ENCODE assay signal across 13 mouse cellular contexts in the genomic region with DNA sequence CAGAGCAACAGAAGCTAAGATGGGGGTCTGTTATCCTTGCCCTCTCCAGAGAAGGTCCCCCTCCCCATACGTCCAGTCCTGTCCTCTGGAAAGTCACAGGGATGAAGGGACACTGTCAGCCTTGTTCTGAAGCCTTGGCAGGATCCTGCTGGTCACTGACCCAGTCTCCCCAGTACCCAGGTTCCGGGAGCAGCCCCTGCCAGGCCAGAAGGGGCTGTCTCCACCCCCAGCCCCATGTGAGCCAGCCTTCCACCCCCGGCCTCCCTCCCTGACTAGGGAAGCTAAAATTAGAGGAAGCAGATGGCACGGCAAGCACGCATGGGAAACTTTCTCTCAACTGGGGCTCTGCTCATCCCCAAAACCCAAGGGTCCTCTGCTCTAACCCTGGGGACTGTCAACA. TPM values are rescaled to one million over a fixed set of nuclear protein-coding genes. Genes with fewer than 3 reads are reported as not detected.
DNase-seq lines count a peak whose midpoint lies in the region; ATAC-seq and TF ChIP-seq lines count a peak whose summit lies in the region.
"Had no signal": no experiment of that assay in that cellular context is flagged by ENCODE, and none has a peak within 500 bp of the region (broad histone marks: within the 10 kb centered on the region; RNA-seq: fewer than 3 reads in every experiment).

No protein-coding gene starts in this region.

- H3K9me3 ChIP-seq in heart, embryonic 15.5 days (replicated peaks): no peaks in the 10 kb centered on the region
- H3K9me3 ChIP-seq: embryonic facial prominence, embryonic 12.5 days; kidney, embryonic 15.5 days; limb, embryonic 12.5 days; stomach, embryonic 15.5 days had no signal

- 31% methylated on average over 5 of the region's 5 CpGs for WGBS in heart, embryonic 15.5 days
- 8% methylated on average over 5 of the region's 5 CpGs for WGBS in cerebellum, adult 2 months

- TF ChIP-seq POLR2A in cerebellum, adult 2 months (IDR thresholded peaks at IDR 0.05; ENCODE audit: borderline replicate concordance, insufficient read depth, low read length): no peak

- no peak for DNase-seq in heart, adult 11 months
- DNase-seq in cerebellum, adult 2 months: peak; percentile 59 to 75
- DNase-seq in cerebellum, postnatal 10 days: peak; percentile 48 to 64
- DNase-seq in layer of hippocampus, postnatal 36 days: peak; percentile 70 to 75
- DNase-seq in gastrocnemius, postnatal 10 days: no peak
- DNase-seq: lung, adult 2 months had no signal

- no peak for TF ChIP-seq CTCF in cerebellum, adult 2 months (IDR thresholded peaks at IDR 0.05; ENCODE audit: borderline replicate concordance, insufficient read depth, low read depth, low read length)

- no peak overlapping the region; the same call in 1 of the 2 replicates for H3K9ac ChIP-seq in heart, embryonic 15.5 days
- H3K9ac ChIP-seq: embryonic facial prominence, embryonic 12.5 days; kidney, embryonic 15.5 days; limb, embryonic 12.5 days; stomach, embryonic 15.5 days had no signal

- H3K27me3 ChIP-seq in heart, embryonic 15.5 days: no peaks in the 10 kb centered on the region
- no peaks in the 10 kb centered on the region for H3K27me3 ChIP-seq in cerebellum, adult 2 months (ENCODE audit: control insufficient read depth, insufficient read depth, low read length)
- H3K27me3 ChIP-seq: embryonic facial prominence, embryonic 12.5 days; kidney, embryonic 15.5 days; limb, embryonic 12.5 days; stomach, embryonic 15.5 days had no signal

- H3K4me1 ChIP-seq in heart, embryonic 15.5 days (replicated peaks): peaks cover 44% of the 10 kb centered on the region
- H3K4me1 ChIP-seq in cerebellum, adult 2 months (ENCODE audit: control insufficient read depth, insufficient read depth, low read length): peaks cover 56% of the 10 kb centered on the region

- no peak overlapping the region for H3K4me3 ChIP-seq in heart, embryonic 15.5 days
- H3K4me3 ChIP-seq in cerebellum, adult 2 months (replicated peaks; ENCODE audit: insufficient read depth, low read depth, low read length): peak overlapping the region; percentile 58
- H3K4me3 ChIP-seq: embryonic facial prominence, embryonic 12.5 days; kidney, embryonic 15.5 days; limb, embryonic 12.5 days; stomach, embryonic 15.5 days had no signal

- no peak for ATAC-seq in heart, embryonic 15.5 days (replicated peaks; ENCODE audit: insufficient number of reproducible peaks, insufficient read depth, low FRiP score, low read depth)
- no peak for ATAC-seq in granulocyte monocyte progenitor cell, adult 5-6 weeks (replicated peaks; ENCODE audit: poor library complexity, severe bottlenecking)

- H3K4me2 ChIP-seq in heart, embryonic 15.5 days: no peak overlapping the region
- H3K4me2 ChIP-seq: embryonic facial prominence, embryonic 12.5 days; kidney, embryonic 15.5 days; limb, embryonic 12.5 days; stomach, embryonic 15.5 days had no signal

- H3K36me3 ChIP-seq in heart, embryonic 15.5 days: peaks cover 12% of the 10 kb centered on the region; the same call in 1 of the 2 replicates

- H3K27ac ChIP-seq in heart, embryonic 15.5 days: peak overlapping the region; percentile 14; the same call in 1 of the 2 replicates
- peak overlapping the region; percentile 97 for H3K27ac ChIP-seq in cerebellum, adult 2 months (ENCODE audit: insufficient read depth, low read length)
- H3K27ac ChIP-seq: embryonic facial prominence, embryonic 12.5 days; kidney, embryonic 15.5 days; limb, embryonic 12.5 days; stomach, embryonic 15.5 days had no signal

RNA-seq across cellular contexts. Expression of gene Adgrl1, which starts 16.1 kb away (rescaled TPM):
- polyA plus RNA-seq in heart, embryonic 15.5 days (2015; fragmentation: Nextera tagmentation; extraction: Ambion mirVana): 7.1 and 10.7 TPM in 2 replicates
- polyA plus RNA-seq in cerebellum, adult 2 months (2012; rRNA removed): 164 and 184 TPM in 2 replicates
- total RNA-seq in layer of hippocampus, postnatal 36 days (2021): 100 to 1,000 TPM; 319 to 321 TPM
- 10 to 100 TPM; 19.6 to 25.2 TPM for total RNA-seq in gastrocnemius, postnatal 10 days (2021)
- total RNA-seq in granulocyte monocyte progenitor cell, adult 5-6 weeks (2014; fragmentation: Nextera tagmentation): 1.4 and 2.4 TPM in 2 replicates
- 2.4 and 3.6 TPM in 2 replicates for total RNA-seq in granulocyte monocyte progenitor cell, adult 5-6 weeks (2017)

RNA-seq across cellular contexts. Expression of gene Gm10644, which starts 39.0 kb away (rescaled TPM):
- 0.76 and 0.93 TPM in 2 replicates for polyA plus RNA-seq in heart, embryonic 15.5 days (2015; fragmentation: Nextera tagmentation; extraction: Ambion mirVana)
- 0.56 and 0.74 TPM in 2 replicates for polyA plus RNA-seq in cerebellum, adult 2 months (2012; rRNA removed)
- total RNA-seq in layer of hippocampus, postnatal 36 days (2021): under 1 TPM; 0.43 to 0.47 TPM
- total RNA-seq in gastrocnemius, postnatal 10 days (2021): under 1 TPM in 1 of 2 experiments, not detected in 1; 0.32 TPM
- not detected in 2 replicates for total RNA-seq in granulocyte monocyte progenitor cell, adult 5-6 weeks (2014; fragmentation: Nextera tagmentation)
- total RNA-seq in granulocyte monocyte progenitor cell, adult 5-6 weeks (2017): not detected in 2 replicates
- total RNA-seq: megakaryocyte-erythroid progenitor cell, adult 5-6 weeks had no signal

RNA-seq across cellular contexts. Expression of gene Asf1b, which starts 39.3 kb away (rescaled TPM):
- polyA plus RNA-seq in heart, embryonic 15.5 days (2015; fragmentation: Nextera tagmentation; extraction: Ambion mirVana): 55.8 and 63.3 TPM in 2 replicates
- polyA plus RNA-seq in cerebellum, adult 2 months (2012; rRNA removed): 2.0 and 2.5 TPM in 2 replicates
- total RNA-seq in layer of hippocampus, postnatal 36 days (2021): under 1 TPM; 0.32 to 0.48 TPM
- 1 to 10 TPM; 6.5 to 7.3 TPM for total RNA-seq in gastrocnemius, postnatal 10 days (2021)
- total RNA-seq in granulocyte monocyte progenitor cell, adult 5-6 weeks (2014; fragmentation: Nextera tagmentation): 36.8 and 53.8 TPM in 2 replicates
- total RNA-seq in granulocyte monocyte progenitor cell, adult 5-6 weeks (2017): 29.8 and 33.2 TPM in 2 replicates

RNA-seq across cellular contexts. Expression of gene Prkaca, which starts 56.8 kb away (rescaled TPM):
- 246 and 260 TPM in 2 replicates for polyA plus RNA-seq in heart, embryonic 15.5 days (2015; fragmentation: Nextera tagmentation; extraction: Ambion mirVana)
- polyA plus RNA-seq in cerebellum, adult 2 months (2012; rRNA removed): 235 and 256 TPM in 2 replicates
- total RNA-seq in layer of hippocampus, postnatal 36 days (2021): 100 to 1,000 TPM; 239 to 256 TPM
- 100 to 1,000 TPM; 490 to 518 TPM for total RNA-seq in gastrocnemius, postnatal 10 days (2021)
- total RNA-seq in granulocyte monocyte progenitor cell, adult 5-6 weeks (2014; fragmentation: Nextera tagmentation): 36.4 and 39.3 TPM in 2 replicates
- total RNA-seq in granulocyte monocyte progenitor cell, adult 5-6 weeks (2017): 18.2 and 20.3 TPM in 2 replicates

Comparison
In these comparisons a context has a peak if more than half of its experiments do, and no peak if none do; other contexts are left out.
1. DNase-seq: peak in cerebellum, adult 2 months (2 of 2), cerebellum, postnatal 10 days (2 of 2) and layer of hippocampus, postnatal 36 days (2 of 2); none in heart, adult 11 months (single experiment) and gastrocnemius, postnatal 10 days (single experiment).
2. RNA of gene Adgrl1, which starts 16.1 kb away (total RNA-seq): 319 to 321 TPM in layer of hippocampus, postnatal 36 days; 19.6 to 25.2 TPM in gastrocnemius, postnatal 10 days and 1.4 to 3.6 TPM in granulocyte monocyte progenitor cell, adult 5-6 weeks; every median in the first group is over 10 times any median in the second.
3. RNA of gene Asf1b, which starts 39.3 kb away (total RNA-seq): 29.8 to 53.8 TPM in granulocyte monocyte progenitor cell, adult 5-6 weeks and 6.5 to 7.3 TPM in gastrocnemius, postnatal 10 days; 0.32 to 0.48 TPM in layer of hippocampus, postnatal 36 days; every median in the first group is over 4 times any median in the second.